Mouse (Mus musculus): ENCODE results near the gene 1700012P22Rik.

GRCm38 (mm10) chr4:144463656-144464055 is 25.1 kb upstream of the 1700012P22Rik start, which contains the start of gene Aadacl3:
- TF ChIP-seq CTCF (IDR thresholded peaks at IDR 0.05; ENCODE audit: low read depth, low read length) (no peak), TAL1 (conservative IDR thresholded peaks at IDR 0.05; ENCODE audit: low read depth, low read length) (no peak), GATA1 (IDR thresholded peaks at IDR 0.05; ENCODE audit: borderline replicate concordance, low read length) (no peak), GATA2 (IDR thresholded peaks at IDR 0.05; ENCODE audit: borderline replicate concordance, low read depth, low read length) (no peak)
